Mouse (Mus musculus): ENCODE results near the gene Ascl3. TPM values are rescaled to one million over a fixed set of nuclear protein-coding genes. Genes with fewer than 3 reads are reported as not detected.
A peak's percentile ranks its signal among the peaks of the same experiment; 100 is the strongest.

The Ascl3 gene
- polyA plus RNA-seq, 1 experiment from 2014 or later, result not detected

- Histone ChIP-seq H3K9ac (ENCODE audit: low read depth, low read length) (no peak overlapping the region), H3K27me3 (ENCODE audit: control insufficient read depth, insufficient read depth, low read length) (no peaks in the 10 kb centered on the region), H3K4me3 (ENCODE audit: low read depth, low read length) (peak overlapping the region; percentile 58), H3K4me2 (peak overlapping the region; percentile 89), H3K36me3 (ENCODE audit: control insufficient read depth, insufficient read depth, low read length) (no peaks in the 10 kb centered on the region), H3K4me1 (ENCODE audit: control insufficient read depth, insufficient read depth, low read length) (peaks cover 11% of the 10 kb centered on the region; the same call in 1 of the 2 replicates), H3K9me3 (replicated peaks; ENCODE audit: control insufficient read depth, low read length) (no peaks in the 10 kb centered on the region), H3K27ac (ENCODE audit: low read depth, low read length) (no peak overlapping the region)
- ATAC-seq (replicated peaks; ENCODE audit: insufficient number of reproducible peaks, low FRiP score, low TSS enrichment), result no peak
- WGBS (ENCODE audit: insufficient replicate concordance), result 49% methylated on average over 3 of the region's 3 CpGs
Measured at GRCm38 (mm10) chr7:109704461-109704860, 27.1 kb downstream of the Ascl3 start.

- Histone ChIP-seq H3K27ac (ENCODE audit: low read depth, low read length) (peak overlapping the region; percentile 63), H3K36me3 (ENCODE audit: control insufficient read depth, insufficient read depth, low read length) (no peaks in the 10 kb centered on the region), H3K27me3 (ENCODE audit: control insufficient read depth, insufficient read depth, low read length) (no peaks in the 10 kb centered on the region), H3K4me1 (ENCODE audit: control insufficient read depth, insufficient read depth, low read length) (peaks cover 11% of the 10 kb centered on the region; the same call in 1 of the 2 replicates), H3K9ac (ENCODE audit: low read depth, low read length) (peak overlapping the region; percentile 82), H3K4me3 (ENCODE audit: low read depth, low read length) (peak overlapping the region; percentile 58), H3K9me3 (replicated peaks; ENCODE audit: control insufficient read depth, low read length) (no peaks in the 10 kb centered on the region), H3K4me2 (peak overlapping the region; percentile 89)
- ATAC-seq (replicated peaks; ENCODE audit: insufficient number of reproducible peaks, low FRiP score, low TSS enrichment), result no peak
- 2% methylated on average over 17 of the region's 17 CpGs for WGBS (ENCODE audit: insufficient replicate concordance)
Measured at GRCm38 (mm10) chr7:109704016-109704377, 27.5 kb downstream of the Ascl3 start.

GRCm38 (mm10) chr7:109703190-109704015 is 28.1 kb downstream of the Ascl3 start, which contains the start of the genes St5 and Akip1:
St5 (minus strand) TSS chr7:109703605.
Akip1 (plus strand) TSS chr7:109703690.
- no peaks in the 10 kb centered on the region for H3K9me3 ChIP-seq (replicated peaks; ENCODE audit: control insufficient read depth, low read length)
- peak within 1 kb of the TSS; percentile 89 for H3K4me2 ChIP-seq
- ATAC-seq (replicated peaks; ENCODE audit: insufficient number of reproducible peaks, low FRiP score, low TSS enrichment), result peak; percentile 92
- peak within 1 kb of the TSS; percentile 58 for H3K4me3 ChIP-seq (ENCODE audit: low read depth, low read length)
- H3K9ac ChIP-seq (ENCODE audit: low read depth, low read length), result peak within 1 kb of the TSS; percentile 82
- H3K36me3 ChIP-seq (ENCODE audit: control insufficient read depth, insufficient read depth, low read length), result no peaks in the 10 kb centered on the region
- WGBS (ENCODE audit: insufficient replicate concordance), result under 1% methylated on average over 60 of the region's 61 CpGs
- no peaks in the 10 kb centered on the region for H3K27me3 ChIP-seq (ENCODE audit: control insufficient read depth, insufficient read depth, low read length)
- peaks cover 6% of the 10 kb centered on the region; the same call in 1 of the 2 replicates for H3K4me1 ChIP-seq (ENCODE audit: control insufficient read depth, insufficient read depth, low read length)
- H3K27ac ChIP-seq (ENCODE audit: low read depth, low read length), result peak within 1 kb of the TSS; percentile 63

- no peaks in the 10 kb centered on the region for H3K36me3 ChIP-seq (ENCODE audit: control insufficient read depth, insufficient read depth, low read length)
- no peaks in the 10 kb centered on the region for H3K9me3 ChIP-seq (replicated peaks; ENCODE audit: control insufficient read depth, low read length)
- ATAC-seq (replicated peaks; ENCODE audit: insufficient number of reproducible peaks, low FRiP score, low TSS enrichment), result no peak
- H3K27ac ChIP-seq (ENCODE audit: low read depth, low read length), result no peak overlapping the region
- WGBS (ENCODE audit: insufficient replicate concordance), result 40% methylated on average over 4 of the region's 4 CpGs
- peak overlapping the region; percentile 58; the same call in 1 of the 2 replicates for H3K4me3 ChIP-seq (ENCODE audit: low read depth, low read length)
- H3K9ac ChIP-seq (ENCODE audit: low read depth, low read length), result no peak overlapping the region; the same call in 1 of the 2 replicates
- H3K27me3 ChIP-seq (ENCODE audit: control insufficient read depth, insufficient read depth, low read length), result no peaks in the 10 kb centered on the region
- H3K4me2 ChIP-seq, result peak overlapping the region; percentile 89
- no peaks in the 10 kb centered on the region for H3K4me1 ChIP-seq (ENCODE audit: control insufficient read depth, insufficient read depth, low read length)
Measured at GRCm38 (mm10) chr7:109702721-109703120, 28.8 kb downstream of the Ascl3 start.

- H3K4me1 ChIP-seq (ENCODE audit: control insufficient read depth, insufficient read depth, low read length), result no peaks in the 10 kb centered on the region; the same call in 1 of the 2 replicates
- no peak for ATAC-seq (replicated peaks; ENCODE audit: insufficient number of reproducible peaks, low FRiP score, low TSS enrichment)
Measured at GRCm38 (mm10) chr7:109700213-109700612, 31.3 kb downstream of the Ascl3 start.

DNA sequence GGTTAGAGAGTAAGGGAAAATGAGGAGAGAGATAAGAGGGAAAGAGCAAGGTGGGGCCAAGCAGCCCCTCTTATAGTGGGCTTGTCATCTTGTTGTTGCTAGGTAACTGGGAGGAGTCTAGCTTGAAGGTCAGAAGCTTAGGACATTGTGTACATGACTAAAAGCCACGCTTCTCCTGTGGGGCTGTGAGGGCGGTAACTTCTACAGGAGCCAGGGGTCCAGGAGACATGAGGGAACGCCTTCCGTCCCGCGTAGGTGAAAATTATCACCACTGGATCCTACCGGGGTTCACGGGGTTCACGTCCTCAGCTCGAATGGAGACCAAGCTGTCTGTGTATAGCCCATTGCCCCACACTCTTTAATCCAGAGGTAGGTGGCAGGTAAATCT is 36.2 kb downstream of the Ascl3 start:
- no peak for ATAC-seq (replicated peaks; ENCODE audit: insufficient number of reproducible peaks, low FRiP score, low TSS enrichment)
- Histone ChIP-seq H3K36me3 (ENCODE audit: control insufficient read depth, insufficient read depth, low read length) (no peaks in the 10 kb centered on the region), H3K9ac (ENCODE audit: low read depth, low read length) (no peak overlapping the region), H3K27ac (ENCODE audit: low read depth, low read length) (no peak overlapping the region), H3K4me1 (ENCODE audit: control insufficient read depth, insufficient read depth, low read length) (peaks cover 4% of the 10 kb centered on the region; the same call in 1 of the 2 replicates), H3K9me3 (replicated peaks; ENCODE audit: control insufficient read depth, low read length) (no peaks in the 10 kb centered on the region), H3K4me2 (no peak overlapping the region), H3K4me3 (ENCODE audit: low read depth, low read length) (no peak overlapping the region), H3K27me3 (ENCODE audit: control insufficient read depth, insufficient read depth, low read length) (no peaks in the 10 kb centered on the region)
- 81% methylated on average over 10 of the region's 10 CpGs for WGBS (ENCODE audit: insufficient replicate concordance)

More at GRCm38 (mm10) chr7:109700213-109700612, 31.3 kb downstream of the Ascl3 start:
- H3K27ac ChIP-seq (ENCODE audit: low read depth, low read length), result no peak overlapping the region
- no peak overlapping the region for H3K9ac ChIP-seq (ENCODE audit: low read depth, low read length)
- no peak overlapping the region for H3K4me3 ChIP-seq (ENCODE audit: low read depth, low read length)
- H3K27me3 ChIP-seq (ENCODE audit: control insufficient read depth, insufficient read depth, low read length), result no peaks in the 10 kb centered on the region
- H3K4me2 ChIP-seq, result no peak overlapping the region
- H3K36me3 ChIP-seq (ENCODE audit: control insufficient read depth, insufficient read depth, low read length), result no peaks in the 10 kb centered on the region
- no peaks in the 10 kb centered on the region for H3K9me3 ChIP-seq (replicated peaks; ENCODE audit: control insufficient read depth, low read length)

GRCm38 (mm10) chr7:109694576-109695338 is 36.8 kb downstream of the Ascl3 start:
- peaks cover 4% of the 10 kb centered on the region; the same call in 1 of the 2 replicates for H3K4me1 ChIP-seq (ENCODE audit: control insufficient read depth, insufficient read depth, low read length)
- H3K4me2 ChIP-seq, result no peak overlapping the region
- no peak overlapping the region for H3K27ac ChIP-seq (ENCODE audit: low read depth, low read length)
- no peak overlapping the region for H3K4me3 ChIP-seq (ENCODE audit: low read depth, low read length)
- no peak overlapping the region for H3K9ac ChIP-seq (ENCODE audit: low read depth, low read length)
- H3K36me3 ChIP-seq (ENCODE audit: control insufficient read depth, insufficient read depth, low read length), result no peaks in the 10 kb centered on the region
- no peaks in the 10 kb centered on the region for H3K9me3 ChIP-seq (replicated peaks; ENCODE audit: control insufficient read depth, low read length)
- WGBS (ENCODE audit: insufficient replicate concordance), result 78% methylated on average over 13 of the region's 13 CpGs
- no peak for ATAC-seq (replicated peaks; ENCODE audit: insufficient number of reproducible peaks, low FRiP score, low TSS enrichment)
- no peaks in the 10 kb centered on the region for H3K27me3 ChIP-seq (ENCODE audit: control insufficient read depth, insufficient read depth, low read length)

- WGBS (ENCODE audit: insufficient replicate concordance), result 73% methylated on average over 5 of the region's 5 CpGs
Measured at GRCm38 (mm10) chr7:109690961-109691360, 40.6 kb downstream of the Ascl3 start.

More at GRCm38 (mm10) chr7:109690961-109691360, 40.6 kb downstream of the Ascl3 start:
- ATAC-seq (replicated peaks; ENCODE audit: insufficient number of reproducible peaks, low FRiP score, low TSS enrichment), result no peak
- H3K36me3 ChIP-seq (ENCODE audit: control insufficient read depth, insufficient read depth, low read length), result no peaks in the 10 kb centered on the region
- H3K4me1 ChIP-seq (ENCODE audit: control insufficient read depth, insufficient read depth, low read length), result peaks cover 12% of the 10 kb centered on the region; the same call in 1 of the 2 replicates
- H3K9ac ChIP-seq (ENCODE audit: low read depth, low read length), result no peak overlapping the region
- H3K27me3 ChIP-seq (ENCODE audit: control insufficient read depth, insufficient read depth, low read length), result no peaks in the 10 kb centered on the region
- H3K4me2 ChIP-seq, result no peak overlapping the region
- H3K4me3 ChIP-seq (ENCODE audit: low read depth, low read length), result no peak overlapping the region
- no peaks in the 10 kb centered on the region for H3K9me3 ChIP-seq (replicated peaks; ENCODE audit: control insufficient read depth, low read length)
- H3K27ac ChIP-seq (ENCODE audit: low read depth, low read length), result no peak overlapping the region
